Mouse (Mus musculus) lung, embryonic 14.5 days (tissue): Measurements from ENCODE around the gene Pgap2. TPM values are rescaled to one million over a fixed set of nuclear protein-coding genes. Genes with fewer than 3 reads are reported as not detected.

Experiments used
- ATAC-seq: fragments of 200-750 bp; cut with Nextera tagmentation; 2 replicates; pipeline ENCODE4 v1.8.0; 2017; ENCODE audit warnings: mild to moderate bottlenecking, moderate TSS enrichment, moderate library complexity; ENCODE audit not compliant: insufficient read depth
- DNase-seq: peaks from one replicate; pipeline ENCODE4 v3.0.0-alpha.2; 2015
- H3K27ac ChIP-seq: fragments of 300-500 bp; sonication (generic); 2 replicates; pipeline ENCODE4 v1.5.1; 2014; ENCODE audit warnings: low read depth, mild to moderate bottlenecking, moderate library complexity
- H3K27me3 ChIP-seq: fragments of 300-500 bp; sonication (generic); 2 replicates; pipeline ENCODE4 v1.6.1; 2014; ENCODE audit warnings: low read length, control low read depth; ENCODE audit not compliant: insufficient read depth
- H3K36me3 ChIP-seq: fragments of 300-500 bp; sonication (generic); 2 replicates; pipeline ENCODE4 v1.6.1; 2014; ENCODE audit warnings: control low read depth; ENCODE audit not compliant: insufficient read depth
- H3K4me1 ChIP-seq: fragments of 300-500 bp; sonication (generic); 2 replicates; pipeline ENCODE4 v1.6.1; 2014; ENCODE audit warnings: antibody characterized with exemption, control low read depth; ENCODE audit not compliant: insufficient read depth
- H3K4me2 ChIP-seq: fragments of 300-500 bp; sonication (generic); 2 replicates; pipeline ENCODE4 v1.6.1; 2014; ENCODE audit warnings: mild to moderate bottlenecking
- H3K4me3 ChIP-seq: fragments of 300-500 bp; sonication (generic); 2 replicates; pipeline ENCODE4 v1.5.1; 2014; ENCODE audit warnings: low read depth, low read length
- H3K9ac ChIP-seq: fragments of 300-500 bp; sonication (generic); 2 replicates; pipeline ENCODE4 v1.6.1; 2014
- H3K9me3 ChIP-seq: fragments of 300-500 bp; sonication (generic); 2 replicates; pipeline ENCODE4 v1.6.1; 2016; ENCODE audit warnings: low read depth, low read length, control low read depth
- CTCF ChIP-seq: IDR thresholded peaks from 2 replicates; pipeline ENCODE4 v1.5.1; 2016; ENCODE audit warnings: antibody characterized with exemption, low read depth
- WGBS: fragments of 180-500 bp; shearing (Covaris S2); extraction: QIAGEN DNeasy Blood & Tissue Kit; methylation state at CpG from one replicate; pipeline ENCODE4 v1.1.7; 2014; 5-methylcytosine and 5-hydroxymethylcytosine counted together
- polyA plus RNA-seq: library from polyadenylated mRNA; unstranded; fragments of >200 nt; fragmentation: Nextera tagmentation; extraction: Ambion mirVana; gene quantifications from 2 replicates; pipeline ENCODE4 v1.2.1, GENCODE M21; 2014

Pgap2 gene
- polyA plus RNA-seq, 1 experiment from 2014 or later = 80.4 TPM

DNA sequence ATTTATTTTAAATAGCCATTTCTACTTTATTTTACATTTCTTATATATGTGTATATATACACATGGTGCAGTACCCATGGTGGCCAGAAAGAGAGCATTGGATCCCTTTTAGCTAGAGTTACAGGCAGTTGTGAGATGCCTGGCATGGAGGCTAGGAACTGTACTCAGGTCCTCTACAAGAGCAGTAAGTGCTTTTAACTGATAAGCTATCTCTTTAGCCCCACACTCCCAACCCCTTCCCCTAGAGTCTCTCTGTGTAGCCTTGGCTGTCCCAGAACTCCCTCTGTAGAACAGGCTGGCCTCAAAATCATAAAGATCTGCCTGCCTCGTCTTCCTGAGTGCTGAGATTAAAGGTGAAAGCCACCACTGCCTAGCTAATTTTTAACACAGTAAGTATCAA, 4.4 kb upstream of the Pgap2 start:
- no peak for DNase-seq
- 66% methylated on average over 1 of the region's 1 CpGs for WGBS

DNA sequence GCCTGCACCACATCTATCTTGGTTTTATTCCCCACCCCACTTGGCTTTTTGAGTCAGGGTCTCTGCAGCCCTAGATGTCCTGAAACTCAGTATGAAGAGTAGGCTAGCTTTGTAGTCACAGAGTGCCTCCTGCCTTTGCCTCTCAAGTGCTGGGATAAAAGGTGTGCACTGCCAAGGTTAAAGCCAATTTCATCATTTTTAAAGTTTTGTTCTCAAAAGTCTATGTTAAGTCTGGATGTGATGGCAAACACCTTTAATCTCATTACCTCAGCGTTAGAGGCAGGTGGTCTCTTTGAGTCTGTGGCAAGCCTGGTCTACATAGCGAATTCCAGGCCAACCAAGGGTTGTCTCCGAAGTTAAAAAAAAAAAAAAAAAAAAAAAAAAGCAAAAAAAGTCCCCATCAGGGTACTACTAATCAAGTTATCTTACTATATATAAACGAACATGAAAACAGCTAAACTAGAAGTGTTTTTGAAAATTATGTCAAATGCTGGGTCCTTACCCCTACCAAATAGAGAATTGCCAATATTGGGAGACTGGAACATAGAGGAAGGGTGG, 1.1 kb upstream of the Pgap2 start:
- no peaks in the 10 kb centered on the region for H3K27me3 ChIP-seq
- H3K27ac ChIP-seq = no peak overlapping the region
- H3K9me3 ChIP-seq = no peaks in the 10 kb centered on the region
- ATAC-seq (no peak), DNase-seq (no peak)
- no peaks in the 10 kb centered on the region for H3K36me3 ChIP-seq
- 40% methylated on average over 4 of the region's 4 CpGs for WGBS
- peak overlapping the region; percentile 88 for H3K4me2 ChIP-seq
- H3K9ac ChIP-seq = peak overlapping the region; percentile 82
- TF ChIP-seq CTCF = no peak
- peak overlapping the region; percentile 87 for H3K4me3 ChIP-seq
- H3K4me1 ChIP-seq = 0 out of 2 replicates have a peak, but pooled peaks cover 3% of the 10 kb centered on the region

More for the DNA sequence above, 4.4 kb upstream of the Pgap2 start:
- H3K4me1 ChIP-seq = 0 out of 2 replicates have a peak, but pooled peaks cover 3% of the 10 kb centered on the region
- no peak overlapping the region for H3K27ac ChIP-seq
- ATAC-seq = no peak
- no peak overlapping the region for H3K4me2 ChIP-seq
- H3K4me3 ChIP-seq = no peak overlapping the region
- H3K36me3 ChIP-seq = no peaks in the 10 kb centered on the region
- 0 out of 2 replicates have a peak, but pooled peaks have one; percentile 4 for TF ChIP-seq CTCF
- H3K27me3 ChIP-seq = no peaks in the 10 kb centered on the region
- no peaks in the 10 kb centered on the region for H3K9me3 ChIP-seq
- H3K9ac ChIP-seq = no peak overlapping the region

- Histone ChIP-seq H3K4me1 (0 out of 2 replicates have a peak, but pooled peaks cover 3% of the 10 kb centered on the region), H3K36me3 (no peaks in the 10 kb centered on the region), H3K4me2 (peak overlapping the region; percentile 78), H3K27me3 (no peaks in the 10 kb centered on the region), H3K9ac (peak overlapping the region; percentile 82), H3K4me3 (peak overlapping the region; percentile 87), H3K27ac (peak overlapping the region; percentile 95), H3K9me3 (no peaks in the 10 kb centered on the region)
- ATAC-seq (no peak), DNase-seq (no peak)
- WGBS = 57% methylated on average over 3 of the region's 3 CpGs
- peak; percentile 32; the same call in 1 of the 2 replicates for TF ChIP-seq CTCF
Observed at GRCm38 (mm10) chr7:102211071-102211470, 1.1 kb downstream of the Pgap2 start.

GRCm38 (mm10) chr7:102221899-102222298, 11.9 kb downstream of the Pgap2 start:
- peak overlapping the region; percentile 77 for H3K4me2 ChIP-seq
- peaks cover 12% of the 10 kb centered on the region; the same call in 1 of the 2 replicates for H3K36me3 ChIP-seq
- H3K4me1 ChIP-seq = 0 out of 2 replicates have a peak, but pooled peaks cover 6% of the 10 kb centered on the region
- no peak for TF ChIP-seq CTCF
- no peaks in the 10 kb centered on the region for H3K9me3 ChIP-seq
- H3K4me3 ChIP-seq = no peak overlapping the region
- no peak; the same call in 1 of the 2 replicates for ATAC-seq
- H3K9ac ChIP-seq = no peak overlapping the region
- no peak overlapping the region; the same call in 1 of the 2 replicates for H3K27ac ChIP-seq
- H3K27me3 ChIP-seq = no peaks in the 10 kb centered on the region
- peak; percentile 16 for DNase-seq
- WGBS = 22% methylated on average over 1 of the region's 1 CpGs

- Histone ChIP-seq H3K27ac (peak overlapping the region; percentile 75; the same call in 1 of the 2 replicates), H3K27me3 (no peaks in the 10 kb centered on the region), H3K4me3 (peak overlapping the region; percentile 73), H3K4me1 (0 out of 2 replicates have a peak, but pooled peaks cover 6% of the 10 kb centered on the region), H3K4me2 (peak overlapping the region; percentile 77), H3K9ac (peak overlapping the region; percentile 70), H3K9me3 (no peaks in the 10 kb centered on the region), H3K36me3 (peaks cover 15% of the 10 kb centered on the region; the same call in 1 of the 2 replicates)
- peak; percentile 84 for DNase-seq
- peak; percentile 78 for ATAC-seq
- WGBS = 0% methylated on average over 10 of the region's 13 CpGs
- peak; percentile 55 for TF ChIP-seq CTCF
Observed at GRCm38 (mm10) chr7:102222336-102222735, 12.3 kb downstream of the Pgap2 start.

GRCm38 (mm10) chr7:102222830-102223556, 13.0 kb downstream of the Pgap2 start:
- H3K27me3 ChIP-seq = no peaks in the 10 kb centered on the region
- H3K36me3 ChIP-seq = peaks cover 19% of the 10 kb centered on the region; the same call in 1 of the 2 replicates
- peak overlapping the region; percentile 73 for H3K4me3 ChIP-seq
- no peak for TF ChIP-seq CTCF
- no peaks in the 10 kb centered on the region for H3K9me3 ChIP-seq
- ATAC-seq (peak; percentile 92), DNase-seq (peak; percentile 89)
- 0 out of 2 replicates have a peak, but pooled peaks cover 6% of the 10 kb centered on the region for H3K4me1 ChIP-seq
- peak overlapping the region; percentile 70 for H3K9ac ChIP-seq
- peak overlapping the region; percentile 75 for H3K27ac ChIP-seq
- WGBS = 1% methylated on average over 31 of the region's 31 CpGs
- peak overlapping the region; percentile 77 for H3K4me2 ChIP-seq
